Mouse (Mus musculus) heart, embryonic 12.5 days (tissue): Measurements from ENCODE around the gene Rnf157. TPM values are rescaled to one million over a fixed set of nuclear protein-coding genes. Genes with fewer than 3 reads are reported as not detected.
A peak's percentile ranks its signal among the peaks of the same experiment; 100 is the strongest.
"Not testable (repeated sequence)": the region's sequence is repeated elsewhere in the genome, so short reads cannot be mapped to it uniquely, and the experiment has no call there.

Experiments used
- ATAC-seq: fragments of 200-750 bp; cut with Nextera tagmentation; 2 replicates; pipeline ENCODE4 v1.8.0; 2017; ENCODE audit warnings: moderate TSS enrichment, moderate library complexity; ENCODE audit not compliant: insufficient number of reproducible peaks, low FRiP score
- H3K27ac ChIP-seq: fragments of 300-500 bp; sonication (generic); 2 replicates; pipeline ENCODE4 v1.5.1; 2016; ENCODE audit warnings: mild to moderate bottlenecking, moderate library complexity; ENCODE audit not compliant: poor library complexity, severe bottlenecking
- H3K27me3 ChIP-seq: fragments of 300-500 bp; sonication (generic); replicated peaks from 2 replicates; pipeline ENCODE4 v1.6.1; 2016; ENCODE audit warnings: mild to moderate bottlenecking, moderate library complexity
- H3K36me3 ChIP-seq: fragments of 300-500 bp; sonication (generic); 2 replicates; pipeline ENCODE4 v1.6.1; 2016; ENCODE audit warnings: mild to moderate bottlenecking, moderate library complexity
- H3K4me1 ChIP-seq: fragments of 300-500 bp; sonication (generic); replicated peaks from 2 replicates; pipeline ENCODE4 v1.6.1; 2016; ENCODE audit warnings: mild to moderate bottlenecking
- H3K4me2 ChIP-seq: fragments of 300-500 bp; sonication (generic); 2 replicates; pipeline ENCODE4 v1.6.1; 2016; ENCODE audit warnings: mild to moderate bottlenecking, moderate library complexity
- H3K4me3 ChIP-seq: fragments of 300-500 bp; sonication (generic); 2 replicates; pipeline ENCODE4 v1.5.1; 2016; ENCODE audit warnings: mild to moderate bottlenecking
- H3K9ac ChIP-seq: fragments of 300-500 bp; sonication (generic); 2 replicates; pipeline ENCODE4 v1.6.1; 2016; ENCODE audit warnings: mild to moderate bottlenecking, moderate library complexity
- H3K9me3 ChIP-seq: fragments of 300-500 bp; sonication (generic); replicated peaks from 2 replicates; pipeline ENCODE4 v1.6.1; 2016; ENCODE audit warnings: mild to moderate bottlenecking, moderate library complexity
- WGBS: fragments of 180-500 bp; shearing (Covaris S2); methylation state at CpG from one replicate; pipeline ENCODE4 v1.1.7; 2016; 5-methylcytosine and 5-hydroxymethylcytosine counted together
- polyA plus RNA-seq: library from polyadenylated mRNA; unstranded; fragments of >200 nt; fragmentation: Nextera tagmentation; extraction: Ambion mirVana; gene quantifications from 2 replicates; pipeline ENCODE4 v1.2.1, GENCODE M21; 2016

Rnf157 gene
- polyA plus RNA-seq, 1 experiment from 2014 or later, result 11.0 TPM

DNA sequence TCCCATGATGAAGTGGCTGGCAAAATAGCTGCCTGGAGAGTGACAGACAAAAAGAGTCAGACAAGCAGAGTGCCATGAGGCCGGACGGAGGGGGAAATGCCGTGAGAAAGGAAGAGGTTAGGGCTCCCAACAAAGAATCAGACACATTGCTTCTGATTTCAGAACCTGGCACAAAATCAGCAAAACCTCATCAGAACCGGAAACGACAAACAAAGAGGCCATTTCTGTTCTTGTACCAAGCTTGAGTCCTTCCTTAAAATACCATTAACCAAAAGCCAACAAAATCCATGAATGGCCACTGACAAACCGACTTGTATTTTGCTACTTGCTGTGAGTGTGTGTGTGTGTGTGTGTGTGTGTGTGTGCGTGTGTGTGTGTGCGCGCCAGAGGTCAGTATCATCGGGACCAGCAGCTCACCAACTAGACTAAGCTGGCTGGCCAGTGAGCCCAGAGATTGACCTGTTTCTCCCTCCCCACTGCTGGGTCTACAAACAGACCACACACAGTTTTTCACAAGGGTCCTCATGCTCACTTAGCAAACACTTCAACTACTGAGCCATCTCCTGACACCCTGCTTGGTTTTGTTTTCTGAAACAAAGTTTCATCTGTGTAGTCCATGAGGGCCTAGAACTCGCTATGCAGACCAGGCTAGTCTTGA is 16.4 kb downstream of the Rnf157 start:
- H3K4me2 ChIP-seq, result no peak overlapping the region
- H3K4me3 ChIP-seq, result no peak overlapping the region
- no peak overlapping the region for H3K9ac ChIP-seq
- peaks cover 13% of the 10 kb centered on the region; the same call in 1 of the 2 replicates for H3K4me1 ChIP-seq
- no peak for ATAC-seq
- H3K36me3 ChIP-seq, result peaks cover 3% of the 10 kb centered on the region
- no peak overlapping the region for H3K27ac ChIP-seq
- 85% methylated on average over 11 of the region's 11 CpGs for WGBS
- no peaks in the 10 kb centered on the region for H3K9me3 ChIP-seq
- no peaks in the 10 kb centered on the region for H3K27me3 ChIP-seq

DNA sequence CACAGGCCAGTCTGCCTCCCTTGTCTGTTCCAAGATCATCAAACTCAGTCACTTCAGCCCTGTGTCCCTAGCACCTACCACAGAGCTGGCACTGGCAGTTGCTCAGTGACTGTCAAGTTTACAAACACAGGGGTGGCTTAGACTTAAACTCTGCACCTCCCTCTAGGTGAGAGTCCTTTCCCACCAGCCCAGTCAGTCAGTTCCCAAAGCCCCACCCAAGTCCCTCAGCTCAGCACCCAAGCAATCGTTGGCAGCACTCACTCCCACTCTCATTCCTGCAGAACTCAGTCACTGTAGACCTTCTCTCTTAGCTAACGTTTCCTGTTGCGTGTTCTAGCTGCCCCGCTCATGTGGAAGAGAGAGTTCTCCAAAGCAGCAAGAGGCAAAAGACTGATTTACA is 18.1 kb downstream of the Rnf157 start:
- Histone ChIP-seq H3K9me3 (no peaks in the 10 kb centered on the region), H3K4me2 (no peak overlapping the region), H3K9ac (no peak overlapping the region), H3K4me1 (peaks cover 7% of the 10 kb centered on the region; the same call in 1 of the 2 replicates), H3K36me3 (peaks cover 3% of the 10 kb centered on the region), H3K4me3 (no peak overlapping the region), H3K27ac (no peak overlapping the region), H3K27me3 (no peaks in the 10 kb centered on the region)
- 80% methylated on average over 4 of the region's 4 CpGs for WGBS
- no peak for ATAC-seq

DNA sequence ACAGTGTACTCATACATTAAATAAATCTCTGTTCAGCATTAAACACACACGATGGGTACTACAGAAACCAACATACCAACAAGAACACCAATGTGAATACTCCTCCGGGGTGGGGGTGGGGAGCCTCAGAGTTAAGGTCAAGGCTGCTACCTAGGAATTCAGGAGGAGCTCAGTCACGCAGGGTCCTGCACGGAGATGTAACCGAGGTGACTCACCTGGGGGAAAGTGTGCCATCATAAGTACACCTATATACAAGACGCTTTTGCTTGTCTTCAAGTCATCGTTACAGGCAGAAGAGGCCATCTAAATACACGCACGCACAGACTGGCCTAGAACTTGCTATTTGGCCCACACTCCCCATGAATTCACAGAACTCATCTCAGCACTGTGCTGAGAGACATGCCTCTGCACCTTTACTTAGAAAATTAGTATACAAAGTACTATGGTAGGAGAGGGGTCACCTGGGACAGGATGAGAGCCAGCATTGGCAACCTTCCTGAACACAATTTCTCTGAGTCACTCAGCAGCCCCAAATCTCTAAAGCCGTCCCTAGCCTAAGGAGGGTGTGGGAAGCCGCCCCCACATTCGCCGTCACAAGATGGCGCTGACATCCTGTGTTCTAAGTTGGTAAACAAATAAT is 23.9 kb downstream of the Rnf157 start:
- H3K27me3 ChIP-seq, result no peaks in the 10 kb centered on the region
- peak; percentile 76 for ATAC-seq
- peak overlapping the region; percentile 46; the same call in 1 of the 2 replicates for H3K9ac ChIP-seq
- peak overlapping the region; percentile 54; the same call in 1 of the 2 replicates for H3K27ac ChIP-seq
- WGBS, result 66% methylated on average over 14 of the region's 14 CpGs
- H3K4me3 ChIP-seq, result no peak overlapping the region; the same call in 1 of the 2 replicates
- H3K36me3 ChIP-seq, result no peaks in the 10 kb centered on the region
- H3K4me1 ChIP-seq, result peaks cover 31% of the 10 kb centered on the region
- H3K9me3 ChIP-seq, result no peaks in the 10 kb centered on the region
- H3K4me2 ChIP-seq, result peak overlapping the region; percentile 46

DNA sequence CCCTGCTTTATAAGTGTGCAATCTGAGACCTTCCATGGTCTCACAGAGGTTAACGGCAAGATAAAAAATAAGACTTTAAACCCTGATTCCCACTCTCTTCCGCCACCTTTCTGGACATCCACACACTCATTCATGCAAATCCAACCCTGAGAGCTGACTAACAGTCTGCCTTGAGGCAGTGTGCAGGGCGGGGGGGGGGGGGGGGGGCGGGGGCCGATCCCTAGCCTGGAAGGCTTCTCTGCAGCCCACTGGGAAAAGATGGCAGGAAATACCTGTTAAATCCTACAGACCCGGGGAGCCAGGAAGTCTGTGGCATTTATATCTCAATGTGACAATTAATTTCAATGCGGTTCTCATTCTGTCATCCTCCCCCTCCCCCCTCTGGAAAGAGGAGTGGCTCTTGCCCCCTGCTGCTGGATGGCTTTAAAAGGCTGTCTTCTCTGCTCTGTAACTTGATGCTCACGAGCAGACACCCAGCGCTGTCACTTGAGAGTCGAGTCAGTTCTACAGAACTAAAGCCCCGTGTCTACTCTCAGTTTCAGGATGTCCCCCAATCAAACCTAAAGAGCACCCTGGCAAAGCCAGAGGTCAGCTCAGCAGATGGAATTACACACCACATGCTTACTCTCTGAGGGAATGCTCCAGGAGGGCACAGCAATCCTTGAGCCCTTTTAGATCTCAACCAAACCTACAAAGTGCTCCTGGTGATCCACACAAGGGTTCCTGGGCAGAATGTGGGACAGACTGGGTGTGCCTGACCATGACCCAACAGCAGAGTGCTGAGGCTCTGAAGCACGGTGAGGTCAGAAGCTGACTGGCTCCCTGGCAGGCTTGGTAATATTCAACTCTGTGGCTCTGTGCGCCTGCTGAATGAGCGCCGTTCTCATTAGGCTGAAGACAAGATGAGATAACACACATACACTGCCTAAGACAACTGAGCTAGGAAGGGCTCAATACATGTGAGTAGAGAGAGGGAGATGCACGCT is 25.5 kb downstream of the Rnf157 start:
- WGBS, result 6% methylated on average over 14 of the region's 16 CpGs
- no peaks in the 10 kb centered on the region for H3K36me3 ChIP-seq
- peaks cover 31% of the 10 kb centered on the region for H3K4me1 ChIP-seq
- H3K27ac ChIP-seq, result peak overlapping the region; percentile 81
- peak overlapping the region; percentile 70 for H3K4me2 ChIP-seq
- H3K9me3 ChIP-seq, result no peaks in the 10 kb centered on the region
- H3K27me3 ChIP-seq, result no peaks in the 10 kb centered on the region
- H3K4me3 ChIP-seq, result peak overlapping the region; percentile 41
- ATAC-seq, result peak; percentile 61; the same call in 1 of the 2 replicates
- peak overlapping the region; percentile 61 for H3K9ac ChIP-seq

DNA sequence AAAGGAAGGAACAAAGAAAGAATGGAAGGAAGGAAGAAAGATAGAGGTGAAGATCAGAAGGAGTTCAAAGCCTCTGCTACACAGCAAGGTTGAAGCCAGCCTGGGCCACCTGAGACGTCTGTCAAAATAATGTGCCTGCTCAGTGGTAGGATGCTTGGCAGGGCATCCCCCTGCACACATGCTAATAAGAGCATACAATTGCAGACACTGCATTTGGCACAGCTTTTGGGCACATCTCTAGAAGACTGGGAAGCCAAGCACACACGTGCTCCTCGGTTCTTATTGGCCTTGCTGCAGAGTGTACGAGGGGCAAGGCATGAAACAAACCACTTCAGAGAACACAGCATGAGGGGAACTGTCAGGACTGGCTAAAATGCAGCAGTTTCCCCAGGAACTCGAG is 26.8 kb downstream of the Rnf157 start:
- Histone ChIP-seq H3K9ac (no peak overlapping the region), H3K27me3 (no peaks in the 10 kb centered on the region), H3K4me3 (no peak overlapping the region), H3K4me1 (peaks cover 31% of the 10 kb centered on the region), H3K9me3 (no peaks in the 10 kb centered on the region), H3K36me3 (no peaks in the 10 kb centered on the region), H3K4me2 (no peak overlapping the region), H3K27ac (no peak overlapping the region)
- no peak for ATAC-seq
- 38% methylated on average over 5 of the region's 5 CpGs for WGBS

DNA sequence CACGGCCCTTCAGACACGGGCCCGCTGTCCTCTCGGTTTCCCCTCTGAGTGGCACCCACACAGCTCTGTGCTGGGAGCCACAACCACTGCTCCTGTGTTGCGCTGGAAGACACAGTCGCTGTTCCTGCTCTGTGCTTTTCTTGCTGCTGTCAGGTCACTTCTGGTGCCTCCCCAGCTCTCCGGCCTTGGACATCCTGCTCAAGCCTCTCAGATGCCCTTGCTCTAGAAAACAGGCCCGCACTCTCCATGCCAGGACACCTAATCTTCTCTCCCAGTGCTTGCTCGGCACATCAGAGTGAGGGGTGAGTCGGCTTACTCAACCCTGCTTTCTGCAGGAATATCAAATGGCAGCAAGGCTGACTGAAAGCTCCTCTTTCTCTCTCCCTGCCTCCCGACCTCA is 28.7 kb downstream of the Rnf157 start:
- WGBS, result 76% methylated on average over 11 of the region's 11 CpGs
- no peak overlapping the region for H3K4me3 ChIP-seq

DNA sequence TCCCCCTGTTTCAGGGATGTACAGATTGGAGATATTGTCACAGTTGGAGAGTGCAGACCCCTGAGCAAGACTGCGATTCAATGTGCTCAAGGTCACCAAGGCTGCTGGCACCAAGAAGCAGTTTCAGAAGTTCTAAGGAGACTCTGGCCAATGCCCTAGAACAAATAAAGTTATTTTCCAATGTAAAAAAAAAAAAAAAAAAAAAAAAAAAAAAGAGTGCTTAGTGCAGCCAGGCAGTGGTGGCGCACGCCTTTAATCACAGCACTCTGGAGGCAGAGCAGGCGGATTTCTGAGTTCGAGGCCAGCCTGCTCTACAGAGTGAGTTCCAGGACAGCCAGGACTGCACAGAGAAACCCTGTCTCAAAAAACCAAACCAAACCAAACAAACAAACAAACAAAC is 29.8 kb downstream of the Rnf157 start:
- not testable (repeated sequence) for H3K27me3 ChIP-seq, H3K9me3 ChIP-seq, H3K4me2 ChIP-seq, H3K27ac ChIP-seq, H3K9ac ChIP-seq, H3K4me3 ChIP-seq, ATAC-seq, H3K36me3 ChIP-seq
- WGBS, result 85% methylated on average over 5 of the region's 5 CpGs
- H3K4me1 ChIP-seq, result peaks cover 26% of the 10 kb centered on the region

More for the DNA sequence above, 28.7 kb downstream of the Rnf157 start:
- Histone ChIP-seq H3K27me3 (no peaks in the 10 kb centered on the region), H3K27ac (no peak overlapping the region), H3K9ac (no peak overlapping the region), H3K36me3 (no peaks in the 10 kb centered on the region), H3K4me1 (peaks cover 31% of the 10 kb centered on the region), H3K9me3 (no peaks in the 10 kb centered on the region), H3K4me2 (no peak overlapping the region)
- no peak for ATAC-seq

DNA sequence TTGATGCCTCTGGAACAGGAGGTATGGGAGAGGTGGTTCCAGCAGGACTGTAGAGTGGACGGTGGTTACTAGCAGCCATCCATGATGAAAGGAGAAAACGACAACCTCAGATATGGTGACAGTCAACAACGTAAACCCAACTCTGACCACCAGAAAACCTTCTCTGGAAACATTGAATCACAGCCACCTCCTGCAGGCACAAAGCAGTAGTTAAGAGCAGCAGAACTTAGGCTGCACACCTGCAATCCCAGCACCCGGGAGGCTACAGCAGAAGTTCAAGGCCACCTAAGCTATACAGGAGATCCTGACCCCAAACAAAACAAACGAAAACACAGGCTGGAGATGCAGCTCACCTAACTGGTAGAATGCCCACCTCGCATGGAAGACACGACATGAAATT is 32.1 kb downstream of the Rnf157 start:
- no peaks in the 10 kb centered on the region for H3K27me3 ChIP-seq
- no peak overlapping the region for H3K4me3 ChIP-seq
- no peak overlapping the region for H3K9ac ChIP-seq
- H3K4me1 ChIP-seq, result peaks cover 3% of the 10 kb centered on the region
- no peak for ATAC-seq
- no peak overlapping the region for H3K4me2 ChIP-seq
- H3K9me3 ChIP-seq, result no peaks in the 10 kb centered on the region
- WGBS, result 66% methylated on average over 7 of the region's 7 CpGs
- no peak overlapping the region for H3K27ac ChIP-seq
- H3K36me3 ChIP-seq, result no peaks in the 10 kb centered on the region

DNA sequence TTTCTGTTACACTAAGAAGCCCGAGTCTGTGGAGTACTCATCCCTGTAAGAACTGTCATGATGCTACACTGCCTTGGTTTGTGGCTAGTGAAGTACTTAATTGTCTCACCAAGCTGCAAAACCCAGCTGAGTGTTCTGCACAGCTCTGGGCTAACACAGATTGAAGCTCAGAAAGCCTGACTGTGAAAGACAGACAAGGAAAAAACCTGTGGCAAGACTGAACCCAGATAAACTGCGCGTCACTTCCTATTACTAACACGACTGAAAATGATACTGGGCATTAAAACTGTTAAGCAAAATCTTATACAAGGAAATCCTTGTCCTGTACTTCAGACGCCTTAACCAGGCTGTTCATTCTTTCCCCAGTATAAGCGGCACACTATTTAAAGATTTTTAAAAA is 33.3 kb downstream of the Rnf157 start:
- ATAC-seq, result no peak

DNA sequence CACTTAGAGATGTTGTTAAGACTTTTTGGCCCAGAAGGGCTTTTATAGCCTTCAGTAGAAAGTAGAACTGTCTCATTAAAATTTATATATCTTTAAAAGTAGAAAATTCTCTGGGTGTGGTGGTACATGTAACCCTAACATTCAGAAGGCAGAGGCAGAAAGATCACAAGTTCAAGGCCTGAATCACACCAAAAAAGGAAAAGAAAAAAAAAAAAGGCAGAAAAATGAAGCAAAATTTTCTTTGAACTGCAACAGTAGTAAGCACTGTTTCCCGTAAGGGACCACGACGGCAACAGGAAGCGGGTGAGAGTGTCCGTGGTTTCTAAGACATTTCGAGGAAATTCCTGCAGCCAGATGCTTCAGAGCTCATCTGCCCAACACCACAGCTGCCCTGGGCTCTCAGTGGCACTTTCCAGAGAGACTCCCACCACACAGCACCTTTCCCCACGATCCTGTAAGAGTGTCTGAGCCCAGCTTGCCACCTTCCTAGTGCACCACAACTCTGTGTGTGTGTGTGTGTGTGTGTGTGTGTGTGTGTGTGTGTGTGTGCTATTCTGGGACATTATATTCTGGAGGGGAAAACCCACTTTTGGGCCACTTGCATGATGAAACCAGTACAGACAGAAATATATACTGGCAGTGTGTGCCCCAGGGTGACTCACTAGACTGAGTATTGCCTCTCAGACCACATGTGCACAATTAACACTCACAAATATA is 35.7 kb downstream of the Rnf157 start:
- H3K27me3 ChIP-seq, result no peaks in the 10 kb centered on the region
- WGBS, result 52% methylated on average over 7 of the region's 7 CpGs
- H3K4me3 ChIP-seq, result no peak overlapping the region
- no peak for ATAC-seq
- no peak overlapping the region for H3K9ac ChIP-seq
- H3K4me1 ChIP-seq, result peaks cover under 1% of the 10 kb centered on the region; the same call in 1 of the 2 replicates
- no peaks in the 10 kb centered on the region for H3K9me3 ChIP-seq
- no peak overlapping the region for H3K27ac ChIP-seq
- no peak overlapping the region for H3K4me2 ChIP-seq
- no peaks in the 10 kb centered on the region for H3K36me3 ChIP-seq

More for the DNA sequence above, 33.3 kb downstream of the Rnf157 start:
- Histone ChIP-seq H3K4me1 (no peaks in the 10 kb centered on the region; the same call in 1 of the 2 replicates), H3K27me3 (no peaks in the 10 kb centered on the region), H3K9ac (no peak overlapping the region), H3K36me3 (no peaks in the 10 kb centered on the region), H3K9me3 (no peaks in the 10 kb centered on the region), H3K4me2 (no peak overlapping the region), H3K27ac (no peak overlapping the region), H3K4me3 (no peak overlapping the region)
- WGBS, result 65% methylated on average over 6 of the region's 6 CpGs
